7 mouse cellular contexts compared by ENCODE assay signal in genomic region chr6:24514552-24515284, GRCm38 (mm10). TPM values are rescaled to one million over a fixed set of nuclear protein-coding genes. Genes with fewer than 3 reads are reported as not detected.
A peak's percentile ranks its signal among the peaks of the same experiment; 100 is the strongest.
DNase-seq lines count a peak whose midpoint lies in the region; ATAC-seq and TF ChIP-seq lines count a peak whose summit lies in the region.

Iqub (minus strand) TSS chr6:24515067.

- no peak within 1 kb of the TSS for H3K4me3 ChIP-seq in embryonic facial prominence, embryonic 11.5 days (ENCODE audit: low read depth, low read length)
- no peak within 1 kb of the TSS for H3K4me3 ChIP-seq in kidney, adult 2 months (ENCODE audit: insufficient read depth, low read depth, low read length)

- H3K4me2 ChIP-seq in embryonic facial prominence, embryonic 11.5 days (ENCODE audit: low read depth, low read length), result no peak within 1 kb of the TSS

- H3K27me3 ChIP-seq in embryonic facial prominence, embryonic 11.5 days (ENCODE audit: control insufficient read depth, insufficient read depth, low read length), result no peaks in the 10 kb centered on the region
- no peaks in the 10 kb centered on the region for H3K27me3 ChIP-seq in kidney, adult 2 months (replicated peaks; ENCODE audit: control insufficient read depth, insufficient read depth, low read length)

- H3K27ac ChIP-seq in embryonic facial prominence, embryonic 11.5 days (replicated peaks; ENCODE audit: low read depth, low read length), result no peak within 1 kb of the TSS
- H3K27ac ChIP-seq in kidney, adult 2 months (ENCODE audit: insufficient read depth, low read depth, low read length), result no peak within 1 kb of the TSS

- no peaks in the 10 kb centered on the region for H3K4me1 ChIP-seq in embryonic facial prominence, embryonic 11.5 days (ENCODE audit: control insufficient read depth, insufficient read depth, low read length)
- no peaks in the 10 kb centered on the region for H3K4me1 ChIP-seq in kidney, adult 2 months (ENCODE audit: control insufficient read depth, insufficient read depth, low read length)

- 27% methylated on average over 13 of the region's 13 CpGs for WGBS in embryonic facial prominence, embryonic 11.5 days
- WGBS in kidney, adult 2 months, result 26% methylated on average over 13 of the region's 13 CpGs

- TF ChIP-seq CTCF in kidney, adult 2 months (conservative IDR thresholded peaks at IDR 0.05; ENCODE audit: insufficient read depth, insufficient read length, low read depth, low read length), result no peak

- no peaks in the 10 kb centered on the region for H3K36me3 ChIP-seq in embryonic facial prominence, embryonic 11.5 days (replicated peaks; ENCODE audit: control insufficient read depth, insufficient read depth, low read depth, low read length)
- H3K36me3 ChIP-seq in kidney, adult 2 months (ENCODE audit: control insufficient read depth, insufficient read depth, low read length), result peaks cover 3% of the 10 kb centered on the region; the same call in 1 of the 2 replicates

- H3K9ac ChIP-seq in embryonic facial prominence, embryonic 11.5 days (replicated peaks; ENCODE audit: low read length), result 0 out of 2 replicates have a peak within 1 kb of the TSS, but pooled peaks have one; percentile 18

- DNase-seq in adrenal gland, postnatal 36 days, result peak; percentile 70 to 74
- DNase-seq in embryonic facial prominence, embryonic 11.5 days (ENCODE audit: low spot score), result peak; percentile 70
- peak; percentile 47 to 75 for DNase-seq in heart, adult 9 months (ENCODE audit: low spot score in 2 of 2)
- DNase-seq in kidney, adult 2 months, result peak; percentile 52
- DNase-seq in left cerebral cortex, postnatal 25 days (ENCODE audit: low spot score in 2 of 2), result peak; percentile 85 to 96
- peak; percentile 61 for DNase-seq in mesoderm, embryonic 11.5 days (ENCODE audit: low read depth, low spot score)
- peak; percentile 86 for DNase-seq in right cerebral cortex, postnatal 25 days

- TF ChIP-seq POLR2A in kidney, adult 2 months (IDR thresholded peaks at IDR 0.05; ENCODE audit: low read depth, low read length), result no peak

- intact Hi-C loops in left cerebral cortex, postnatal 25 days (cut with DNase I), result loop anchor here (10.0 kb wide), 1 partner anchor 1020 kb away; no protein-coding TSS in a partner anchor

- no peaks in the 10 kb centered on the region for H3K9me3 ChIP-seq in embryonic facial prominence, embryonic 11.5 days (replicated peaks; ENCODE audit: control insufficient read depth, low read length)

- peak; percentile 63 for ATAC-seq in embryonic facial prominence, embryonic 11.5 days (replicated peaks; ENCODE audit: insufficient number of reproducible peaks, low FRiP score, low TSS enrichment, low read depth)

RNA-seq across cellular contexts. Expression of gene Iqub, which starts in this region (rescaled TPM):
- under 1 TPM; 0.13 to 0.20 TPM for total RNA-seq in adrenal gland, postnatal 36 days (2021)
- polyA plus RNA-seq in embryonic facial prominence, embryonic 11.5 days (2014; fragmentation: Nextera tagmentation; extraction: Ambion mirVana), result 0.11 and 0.14 TPM in 2 replicates
- 0.03 TPM in 1 of 2 replicates, not detected in the other for polyA plus RNA-seq in kidney, adult 2 months (2012; rRNA removed)
- total RNA-seq in left cerebral cortex, postnatal 25 days (2021), result 1 to 10 TPM; 1.7 to 2.0 TPM

Comparison
In these comparisons a context has a peak if more than half of its experiments do, and no peak if none do; other contexts are left out.
1. Peak in DNase-seq in adrenal gland, postnatal 36 days; RNA of the gene not detected or under 1 TPM.
2. Peak in DNase-seq, ATAC-seq and H3K9ac ChIP-seq in embryonic facial prominence, embryonic 11.5 days; RNA of the gene not detected or under 1 TPM.
3. Peak in DNase-seq in kidney, adult 2 months; RNA of the gene not detected or under 1 TPM.